Mouse (Mus musculus): ENCODE data around the gene Ltc4s.

Gene Ltc4s

DNA sequence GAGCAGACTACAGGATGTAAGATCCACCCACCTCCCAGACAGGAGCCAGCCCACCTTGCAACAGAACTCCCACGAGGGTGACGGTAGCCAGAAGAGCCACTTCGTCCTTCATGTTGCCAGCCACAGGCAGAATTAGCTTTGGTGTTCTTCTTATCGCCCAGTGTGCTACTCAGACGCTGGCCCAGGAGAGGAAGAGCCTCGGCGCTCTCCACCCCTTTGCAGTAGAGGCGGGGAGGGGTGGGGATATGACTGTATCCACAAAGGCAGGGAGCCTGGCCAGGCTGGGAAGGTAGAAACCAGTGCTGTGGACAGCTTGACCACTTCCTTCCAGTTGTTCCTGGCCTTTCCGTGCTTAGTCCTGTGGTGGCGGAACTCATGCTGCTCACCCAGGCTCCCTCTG is at the start of gene Ltc4s:
Gene Ltc4s, minus strand, starts transcription at position 293 of the 400 bp plus-strand sequence.
- DNase-seq (ENCODE audit: extremely low spot score, low read depth, low spot score): no peak

DNA sequence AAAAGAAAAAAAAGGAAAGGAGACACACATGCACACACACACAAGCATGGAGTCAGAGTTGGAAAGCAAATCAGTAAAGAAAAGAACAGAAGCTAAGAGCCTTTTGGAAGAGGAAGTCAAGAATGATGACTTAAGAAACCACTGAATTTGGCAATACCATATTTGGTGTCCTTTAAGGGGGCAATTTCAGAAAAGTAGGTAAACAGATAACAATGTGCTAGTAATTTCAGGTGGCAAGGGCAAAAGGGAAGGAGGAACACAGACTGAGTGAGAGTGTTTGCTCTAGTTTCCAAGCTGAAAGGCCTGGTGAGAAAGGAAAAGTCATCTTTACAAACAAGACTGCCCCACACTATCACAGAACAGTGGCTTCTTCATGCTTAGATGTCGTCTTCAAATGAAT is 48.0 kb upstream of the Ltc4s start:
- DNase-seq (ENCODE audit: extremely low spot score, low read depth, low spot score): no peak

DNA sequence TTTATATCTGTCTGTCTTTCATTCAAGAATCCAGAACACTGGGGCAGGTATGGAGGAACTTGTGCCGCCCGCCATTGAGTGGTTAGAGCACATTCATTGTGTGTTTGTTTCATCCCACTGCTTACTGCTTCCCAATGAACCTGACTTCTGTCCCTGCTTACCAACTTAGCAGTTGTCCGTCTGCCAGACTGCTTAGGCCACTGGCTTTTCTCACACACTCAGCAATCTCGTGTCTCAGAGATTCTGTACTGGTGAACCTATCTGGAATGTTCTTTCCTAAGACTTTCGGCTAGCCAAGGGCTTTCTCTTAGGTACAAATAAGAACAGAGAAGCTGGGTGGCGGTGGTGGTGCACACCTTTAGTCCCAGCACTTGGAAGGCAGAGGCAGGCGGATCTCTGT is 47.3 kb upstream of the Ltc4s start:
- DNase-seq (ENCODE audit: extremely low spot score, low read depth, low spot score): no peak

DNA sequence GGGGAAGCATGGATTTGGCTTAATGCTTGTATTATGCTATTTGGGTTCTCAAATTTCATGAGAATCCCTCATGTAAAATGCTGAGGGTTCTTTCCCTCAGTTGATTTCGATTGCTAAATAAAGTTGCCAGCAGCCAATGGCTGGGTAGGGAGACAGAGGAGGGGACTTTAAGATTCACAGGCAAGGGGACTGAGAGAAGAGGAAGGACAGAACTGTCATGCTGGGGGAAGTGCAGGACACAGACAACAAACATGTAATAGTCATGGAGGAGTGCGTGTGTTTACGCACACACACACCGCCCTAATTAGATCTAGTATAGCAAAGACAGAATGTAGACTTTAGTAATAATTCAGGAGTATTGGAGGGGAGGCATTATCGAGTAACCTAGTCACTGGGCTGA is 46.8 kb upstream of the Ltc4s start:
- no peak for DNase-seq (ENCODE audit: extremely low spot score, low read depth, low spot score)

DNA sequence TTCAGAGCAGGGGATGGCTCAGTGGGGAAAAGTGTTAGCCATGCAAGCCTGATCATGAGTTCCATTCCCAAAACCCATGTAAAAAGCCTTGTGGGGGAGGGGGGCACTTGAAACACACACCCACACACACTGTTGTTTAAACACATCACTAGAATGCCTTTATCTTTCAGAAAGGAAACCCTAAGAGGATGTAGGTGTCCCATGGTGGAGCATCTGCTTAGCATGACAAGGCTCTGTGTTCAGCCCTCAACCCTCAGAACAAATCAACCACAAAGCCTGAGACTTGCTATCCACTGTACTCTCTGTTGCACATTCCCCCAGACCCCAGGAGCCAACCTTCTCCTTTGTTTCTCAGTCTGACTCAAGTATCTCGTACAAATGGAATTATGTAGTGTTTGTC is 41.6 kb upstream of the Ltc4s start:
- DNase-seq (ENCODE audit: extremely low spot score, low read depth, low spot score): no peak

DNA sequence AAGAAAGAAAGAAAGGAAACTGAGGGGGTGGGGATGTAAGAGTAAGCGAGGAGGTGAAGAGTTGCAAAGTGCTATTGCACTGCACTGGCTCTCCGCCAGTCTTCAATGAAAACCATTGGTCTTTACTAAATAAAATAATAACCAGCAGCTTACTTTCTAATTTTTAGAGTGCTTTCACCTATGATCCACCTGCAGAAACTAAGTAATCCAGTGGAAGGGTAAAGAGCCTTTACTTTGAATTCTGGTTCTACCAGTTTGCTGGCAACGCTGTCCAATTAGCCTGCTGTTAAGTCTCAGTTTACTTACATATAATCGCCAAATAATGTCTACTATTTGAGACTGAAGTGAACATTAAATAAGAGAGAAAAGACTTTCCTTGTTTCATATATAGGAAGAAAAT is 40.6 kb upstream of the Ltc4s start:
- DNase-seq (ENCODE audit: extremely low spot score, low read depth, low spot score): no peak

DNA sequence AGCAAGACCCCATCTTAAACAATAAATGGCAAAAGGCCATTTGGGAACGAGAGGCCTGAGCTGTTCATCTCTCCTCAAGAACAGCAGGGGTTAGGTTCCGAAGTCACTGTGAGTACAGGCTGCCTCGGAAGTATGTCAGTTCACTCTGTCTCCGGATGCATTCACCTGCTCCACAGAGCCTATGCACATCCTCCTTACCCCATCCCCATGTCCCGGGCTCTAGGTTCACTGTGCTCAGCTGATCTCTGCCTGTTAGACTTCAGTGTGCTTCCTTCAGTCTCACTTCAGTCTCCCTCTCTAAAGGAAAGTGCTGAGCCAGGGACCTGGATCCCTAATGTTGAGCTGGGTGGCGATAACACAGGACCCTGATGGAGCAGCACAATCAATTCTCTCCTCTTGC is 39.3 kb upstream of the Ltc4s start:
- DNase-seq (ENCODE audit: extremely low spot score, low read depth, low spot score): no peak

DNA sequence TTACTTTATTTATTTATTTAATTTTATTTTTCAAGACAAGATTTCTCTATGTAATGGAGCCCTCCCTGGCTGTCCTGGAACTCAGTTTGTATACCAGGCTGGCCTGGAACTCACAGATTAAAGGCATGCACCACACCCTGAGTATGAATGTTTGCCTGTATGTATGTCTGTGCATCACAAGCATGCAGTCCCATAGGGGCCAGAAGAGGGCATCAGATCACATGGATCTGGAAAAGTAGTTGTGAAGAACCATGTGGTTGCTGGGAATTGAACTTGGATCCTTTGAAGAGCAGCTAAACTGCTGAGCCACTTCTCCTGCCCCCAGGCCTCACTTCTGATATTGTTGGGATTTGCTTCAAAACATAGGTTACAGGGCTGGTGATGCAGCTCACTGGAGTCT is 38.6 kb upstream of the Ltc4s start:
- DNase-seq (ENCODE audit: extremely low spot score, low read depth, low spot score): no peak

DNA sequence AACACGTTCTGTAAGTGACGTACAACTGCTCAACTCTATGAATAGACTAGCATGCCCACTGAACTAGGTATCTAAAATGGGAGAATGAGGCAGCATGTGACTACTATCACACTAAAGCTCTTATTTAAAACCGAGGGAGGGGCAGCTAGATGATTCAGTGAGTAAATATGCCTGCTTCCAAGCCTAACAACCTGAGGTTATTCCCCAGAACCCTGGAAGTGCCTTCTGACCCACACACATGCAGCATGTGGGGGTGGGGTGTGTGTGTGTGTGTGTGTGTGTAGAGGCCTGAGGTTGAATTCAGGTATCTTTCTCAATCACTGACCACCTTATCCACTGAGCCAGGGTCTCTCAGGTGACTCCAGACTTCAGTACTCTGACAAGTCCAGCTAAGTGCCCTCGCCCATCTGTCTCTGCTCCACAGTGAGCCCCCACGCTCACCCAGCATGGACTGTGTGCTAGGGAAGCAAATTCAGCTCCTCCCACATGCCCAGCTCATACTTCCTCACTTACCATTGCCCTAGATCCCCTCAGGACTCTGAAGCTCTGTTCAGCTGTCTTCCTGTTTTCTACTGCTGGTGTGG is 37.2 kb upstream of the Ltc4s start:
- no peak for DNase-seq (ENCODE audit: extremely low spot score, low read depth, low spot score)

DNA sequence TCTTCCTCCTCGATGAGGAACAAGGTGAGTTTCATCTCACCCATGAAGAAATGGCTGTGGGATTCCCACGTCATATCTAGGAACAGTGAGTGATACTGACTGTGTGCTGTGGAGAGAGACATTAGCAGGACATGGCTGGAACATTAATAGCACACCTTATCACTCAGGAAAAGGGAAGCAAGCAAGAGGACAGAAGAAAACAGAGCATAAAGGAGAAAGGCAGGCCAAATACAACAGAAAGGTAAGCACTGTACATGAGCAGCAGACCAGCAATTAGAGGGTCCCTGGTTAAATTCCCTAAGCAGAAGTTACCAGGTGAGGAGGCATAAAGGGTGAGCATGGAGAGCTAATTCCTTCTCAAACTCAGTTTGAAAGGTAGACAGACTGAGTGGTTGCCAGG is 36.7 kb upstream of the Ltc4s start:
- no peak for DNase-seq (ENCODE audit: extremely low spot score, low read depth, low spot score)

DNA sequence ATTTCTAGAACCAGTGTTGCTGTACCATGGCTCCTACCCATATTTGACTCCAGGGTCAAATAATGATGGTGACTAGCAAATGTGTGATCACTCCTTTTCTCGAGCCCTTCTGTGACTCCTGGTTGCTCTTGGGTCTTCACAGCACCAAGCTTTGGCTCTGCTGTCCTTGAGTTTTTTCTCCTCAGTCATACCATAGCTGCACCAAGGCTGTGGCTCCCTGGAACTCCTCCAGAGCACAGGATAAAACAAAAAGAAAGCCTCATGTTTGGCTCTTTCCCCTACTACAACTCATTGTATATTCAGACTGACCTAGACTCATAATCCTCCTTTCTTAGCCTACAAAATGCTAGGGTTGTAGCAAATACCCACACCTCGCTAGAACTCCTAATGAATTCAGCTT is 34.4 kb upstream of the Ltc4s start:
- no peak for DNase-seq (ENCODE audit: extremely low spot score, low read depth, low spot score)

DNA sequence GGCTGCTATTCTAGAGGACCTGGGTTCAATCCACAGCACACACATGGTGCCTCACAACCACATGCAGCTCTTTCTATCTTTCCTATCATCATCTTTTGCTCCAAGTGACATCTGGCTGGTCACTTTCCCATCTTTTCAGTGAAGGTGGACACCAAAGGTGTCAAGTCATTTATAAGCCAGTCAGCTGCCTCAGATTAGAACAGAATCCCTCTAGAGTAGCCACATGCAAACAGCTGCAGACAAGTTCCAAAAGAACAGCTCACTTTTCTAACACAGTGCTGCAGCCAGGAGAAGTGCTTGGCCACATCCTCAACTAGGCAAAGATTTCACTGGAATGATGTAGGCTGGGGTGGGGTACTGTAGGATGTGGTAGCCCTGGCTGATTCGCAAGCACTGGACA is 31.5 kb upstream of the Ltc4s start:
- no peak for DNase-seq (ENCODE audit: extremely low spot score, low read depth, low spot score)

DNA sequence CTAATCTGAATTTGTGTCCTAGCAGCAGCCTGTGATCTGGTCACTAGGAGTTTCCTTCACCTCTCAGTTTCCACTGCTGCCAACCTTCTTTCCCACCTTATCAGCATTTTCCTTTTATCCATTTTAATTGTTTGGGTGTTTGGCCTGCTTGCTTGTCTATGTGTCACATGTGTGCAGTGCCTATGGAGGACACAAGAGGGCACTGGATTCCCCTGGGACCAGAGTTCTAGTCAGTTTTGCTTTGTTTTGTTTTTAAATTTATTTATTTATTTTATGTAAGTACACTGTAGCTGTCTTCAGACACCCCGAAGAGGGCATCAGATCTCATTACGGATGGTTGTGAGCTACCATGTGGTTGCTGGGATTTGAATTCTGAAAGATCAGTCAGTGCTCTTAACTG is 30.7 kb upstream of the Ltc4s start:
- no peak for DNase-seq (ENCODE audit: extremely low spot score, low read depth, low spot score)

DNA sequence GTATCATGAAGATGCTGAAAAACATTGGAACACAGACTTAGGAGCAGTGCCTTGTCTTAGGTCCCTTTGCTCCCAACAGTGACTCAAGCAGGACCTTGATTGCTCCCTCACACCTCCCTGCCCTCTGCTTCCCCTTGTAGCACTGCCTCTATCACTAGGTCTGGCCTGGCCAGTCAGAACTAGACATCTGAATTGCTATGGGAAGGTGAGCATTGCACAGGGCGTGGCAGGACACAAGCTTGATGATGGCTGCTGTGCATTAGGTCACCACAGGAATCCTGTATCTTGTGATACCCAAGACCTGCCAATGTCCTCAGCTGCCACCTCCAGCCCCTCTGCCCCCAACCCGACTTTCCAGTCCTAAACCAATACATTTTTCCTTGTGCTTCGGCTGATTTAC is 28.6 kb upstream of the Ltc4s start:
- DNase-seq (ENCODE audit: extremely low spot score, low read depth, low spot score): no peak

DNA sequence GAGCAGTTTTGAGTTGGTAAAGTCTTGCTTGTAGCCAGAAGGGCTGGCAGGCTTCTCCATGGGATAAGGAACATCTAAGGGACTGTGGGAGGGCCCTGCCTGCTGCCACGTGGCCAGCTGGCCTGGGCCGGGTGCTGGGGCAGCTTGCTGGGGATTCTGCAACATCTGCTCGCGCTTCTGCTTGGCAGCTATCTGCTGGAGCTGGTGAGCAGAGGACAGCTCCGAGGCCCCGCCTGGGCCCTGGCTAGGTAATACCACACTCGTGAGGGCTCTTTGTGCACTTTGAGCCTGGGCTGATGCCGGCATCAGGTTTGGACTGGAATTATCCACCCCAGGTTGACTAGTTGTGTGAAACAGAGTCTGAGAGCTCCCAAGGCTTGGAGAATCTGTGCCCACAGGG is 27.5 kb upstream of the Ltc4s start:
- no peak for DNase-seq (ENCODE audit: extremely low spot score, low read depth, low spot score)

DNA sequence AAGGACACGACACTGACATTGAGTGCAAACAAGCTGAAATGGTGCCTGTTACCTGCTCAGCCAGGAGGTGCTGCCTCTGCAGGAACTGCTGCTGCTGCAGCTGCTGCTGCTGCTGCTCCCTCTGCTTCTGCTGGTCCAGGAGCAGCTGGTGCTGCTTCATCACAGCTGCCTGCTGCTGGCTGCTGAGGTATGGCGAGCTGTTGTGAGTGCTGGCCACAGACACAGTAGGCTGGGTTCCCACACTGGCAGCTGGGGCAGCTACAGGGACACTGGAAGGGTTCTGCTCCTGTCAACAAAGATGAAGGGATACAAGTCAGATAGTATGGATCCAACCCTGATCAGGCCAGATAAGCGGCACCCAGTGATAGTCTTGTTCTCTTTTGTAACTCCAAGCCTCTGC is 24.8 kb upstream of the Ltc4s start:
- DNase-seq (ENCODE audit: extremely low spot score, low read depth, low spot score): no peak

DNA sequence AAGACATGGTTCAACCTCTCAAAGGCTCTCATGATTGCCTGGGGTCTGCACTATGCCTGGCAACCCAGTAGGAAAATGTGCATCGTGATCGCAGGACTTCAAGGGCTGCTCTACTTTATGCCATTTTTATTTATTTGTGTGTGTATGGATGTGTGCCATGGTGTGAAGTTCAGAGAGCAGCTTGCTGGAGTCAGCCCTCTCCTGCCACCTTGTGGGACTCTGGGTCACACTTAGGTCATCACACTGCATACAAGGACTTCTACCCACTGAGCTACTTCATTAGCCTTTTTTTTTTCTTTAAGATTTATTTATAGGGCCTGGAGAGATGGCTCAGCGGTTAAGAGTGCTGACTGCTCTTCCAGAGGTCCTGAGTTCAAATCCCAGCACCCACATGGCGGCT is 23.6 kb upstream of the Ltc4s start:
- DNase-seq (ENCODE audit: extremely low spot score, low read depth, low spot score): no peak

DNA sequence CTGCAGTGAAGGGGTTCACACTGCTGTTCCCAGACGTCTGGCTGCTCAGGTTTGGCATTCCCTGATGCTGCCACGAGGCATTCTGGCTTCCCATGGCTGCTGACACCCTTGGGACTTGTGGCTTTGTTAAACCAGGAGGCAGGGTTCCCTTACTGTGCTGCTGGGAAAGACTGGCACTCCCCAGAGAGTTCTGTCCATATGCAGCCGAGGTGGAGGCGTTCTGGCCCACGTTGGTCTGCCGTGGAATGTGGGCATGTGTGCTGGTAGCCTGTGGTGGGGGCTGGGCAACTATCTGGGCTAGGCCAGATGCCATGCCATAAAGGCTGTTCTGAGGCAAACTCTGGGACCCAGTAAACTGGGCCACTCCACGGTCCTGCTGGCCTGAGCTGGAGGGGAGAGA is 19.9 kb upstream of the Ltc4s start:
- DNase-seq (ENCODE audit: extremely low spot score, low read depth, low spot score): no peak

DNA sequence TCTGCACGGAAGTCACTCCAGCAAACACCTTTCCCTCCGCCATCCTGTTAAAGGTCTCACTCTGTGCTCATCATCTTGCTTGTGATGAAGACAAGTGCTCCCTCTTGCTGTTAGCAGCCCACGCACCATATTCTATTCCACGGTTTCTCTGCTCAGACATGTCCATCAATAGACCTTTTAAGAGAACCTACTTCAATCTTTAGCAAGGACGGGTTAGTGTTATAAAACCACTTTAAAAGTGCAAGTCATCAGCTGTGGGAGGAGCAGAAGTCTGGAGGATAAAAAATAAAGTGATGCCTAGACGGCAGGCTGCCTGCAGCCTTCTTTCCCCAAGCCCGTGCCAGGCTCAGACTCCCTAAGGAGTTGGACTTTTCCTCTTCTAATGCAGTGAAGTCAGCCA is 18.2 kb upstream of the Ltc4s start:
- no peak for DNase-seq (ENCODE audit: extremely low spot score, low read depth, low spot score)

DNA sequence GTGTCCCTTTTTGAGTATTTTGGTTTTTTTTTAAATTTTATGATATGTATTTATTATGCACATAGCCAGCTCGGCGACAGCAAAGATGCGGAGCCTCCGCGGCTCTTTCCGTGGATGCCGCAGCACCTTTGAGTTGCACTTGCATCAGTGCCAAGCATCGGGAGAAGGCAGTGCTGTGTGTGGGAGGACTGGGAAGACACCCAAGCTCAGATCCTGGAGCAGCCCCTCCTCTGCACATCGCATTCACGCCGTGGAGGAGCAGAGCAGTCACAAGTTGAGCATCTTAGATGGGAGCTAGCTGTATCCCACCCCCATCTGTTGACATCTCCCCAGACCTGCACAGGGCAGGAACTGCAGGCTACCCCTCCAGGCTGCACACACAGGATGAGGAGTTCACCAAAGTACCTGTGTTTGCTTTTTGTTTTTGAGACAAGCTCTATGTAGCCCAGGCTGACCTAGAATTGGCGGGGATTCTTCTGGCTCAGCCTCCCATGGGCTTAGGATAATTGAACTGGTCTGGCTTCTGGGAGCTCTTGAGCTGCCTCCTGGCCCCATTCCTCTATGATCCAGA is 15.7 kb upstream of the Ltc4s start:
- no peak for DNase-seq (ENCODE audit: extremely low spot score, low read depth, low spot score)

DNA sequence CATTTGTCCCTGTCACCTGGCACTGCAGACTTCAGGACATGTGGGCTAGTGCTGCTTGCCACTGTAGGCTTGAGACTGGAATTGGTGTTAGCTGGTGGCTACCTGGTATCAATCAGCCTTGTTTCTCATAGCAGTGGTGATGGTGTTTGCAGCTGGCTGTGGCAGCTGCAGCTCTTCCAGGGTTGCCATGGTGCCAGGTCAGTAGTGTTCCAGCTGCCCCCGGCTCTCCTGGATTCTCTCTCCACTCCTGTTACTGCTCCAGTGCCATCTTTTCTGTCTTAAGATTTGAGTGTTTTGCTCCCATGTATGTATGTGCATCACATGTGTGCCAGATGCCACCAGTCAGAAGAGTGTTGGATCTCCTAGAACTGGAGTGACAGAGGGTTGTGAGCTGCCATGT is 15.0 kb upstream of the Ltc4s start:
- no peak for DNase-seq (ENCODE audit: extremely low spot score, low read depth, low spot score)

DNA sequence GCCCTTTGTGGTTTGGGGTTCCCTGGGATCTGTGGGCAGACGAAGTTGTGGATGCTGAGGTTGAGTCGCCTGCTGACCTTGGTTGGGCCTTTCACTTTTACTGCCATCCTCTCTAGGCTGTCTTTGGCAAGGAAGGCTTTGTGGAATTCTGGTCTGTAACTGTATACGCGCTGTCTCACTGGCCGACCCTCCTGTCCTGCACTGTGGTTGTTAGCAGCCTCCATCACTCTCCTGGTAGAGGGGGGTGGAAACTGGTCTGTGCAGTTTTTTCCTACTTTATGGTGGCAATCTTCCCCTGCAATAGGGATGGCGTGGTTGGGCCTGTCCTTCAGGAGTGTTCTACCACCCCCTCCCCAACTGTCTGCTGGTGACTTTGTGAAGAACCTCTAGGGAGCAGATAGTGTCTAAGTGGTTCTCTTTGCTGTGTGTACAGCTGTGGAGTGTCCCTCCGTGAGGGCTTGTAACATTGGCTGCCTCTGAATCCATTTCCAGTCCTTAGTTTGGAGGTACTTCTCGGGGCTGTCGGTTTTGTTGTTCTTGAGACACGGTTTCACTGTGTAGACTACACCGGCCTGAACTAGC is 14.4 kb upstream of the Ltc4s start:
- DNase-seq (ENCODE audit: extremely low spot score, low read depth, low spot score): no peak

DNA sequence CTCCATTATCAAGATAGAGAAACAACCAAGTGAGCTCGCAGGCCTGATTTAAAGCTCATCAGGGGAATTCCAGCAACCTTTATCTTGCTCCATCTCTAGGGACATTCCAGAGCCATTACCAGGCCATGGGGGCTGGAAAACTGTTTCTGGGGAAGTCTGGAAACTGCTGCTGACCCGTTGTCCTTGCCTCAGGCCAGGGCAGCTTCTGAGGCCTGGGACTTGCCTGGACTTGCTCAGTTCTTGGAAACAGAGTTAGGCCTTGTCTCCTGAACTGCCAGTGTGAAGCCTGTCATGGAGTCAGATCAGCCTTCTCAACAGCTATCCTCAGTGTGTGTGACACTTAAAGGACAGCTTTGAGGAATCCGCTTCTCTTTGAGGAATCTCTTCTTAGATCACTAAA is 13.8 kb upstream of the Ltc4s start:
- no peak for DNase-seq (ENCODE audit: extremely low spot score, low read depth, low spot score)

All from hindlimb bud, embryonic 11.5 days (tissue).